Mouse (Mus musculus): ENCODE data around the gene Usp32. TPM values are rescaled to one million over a fixed set of nuclear protein-coding genes. Genes with fewer than 3 reads are reported as not detected.
A peak's percentile ranks its signal among the peaks of the same experiment; 100 is the strongest.

Usp32 gene
- polyA plus RNA-seq, 1 experiment from 2014 or later = 10.9 TPM

DNA sequence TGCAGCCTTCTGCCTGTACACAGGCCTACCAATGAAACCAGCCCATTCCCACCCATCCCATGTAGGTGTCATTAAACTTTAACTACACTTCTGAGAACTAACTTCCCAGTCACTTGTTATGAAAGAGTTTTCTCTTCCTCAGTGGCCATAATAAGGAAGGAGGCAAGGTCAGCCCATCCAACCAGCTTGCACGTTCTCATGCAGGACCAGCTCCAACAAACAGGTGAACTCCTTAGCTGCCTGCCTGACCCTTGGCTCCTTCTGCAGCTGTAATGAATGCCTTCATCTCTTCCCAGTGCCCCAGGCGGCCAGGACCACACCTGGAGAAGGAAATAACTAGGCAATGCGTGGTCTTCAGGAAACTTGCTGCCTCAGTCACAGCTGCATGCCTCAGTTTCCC is 194.1 kb downstream of the Usp32 start:
- H3K9ac ChIP-seq (ENCODE audit: low read depth, low read length) = no peak overlapping the region
- 40% methylated on average over 3 of the region's 3 CpGs for WGBS
- no peak for ATAC-seq (replicated peaks; ENCODE audit: low FRiP score)

DNA sequence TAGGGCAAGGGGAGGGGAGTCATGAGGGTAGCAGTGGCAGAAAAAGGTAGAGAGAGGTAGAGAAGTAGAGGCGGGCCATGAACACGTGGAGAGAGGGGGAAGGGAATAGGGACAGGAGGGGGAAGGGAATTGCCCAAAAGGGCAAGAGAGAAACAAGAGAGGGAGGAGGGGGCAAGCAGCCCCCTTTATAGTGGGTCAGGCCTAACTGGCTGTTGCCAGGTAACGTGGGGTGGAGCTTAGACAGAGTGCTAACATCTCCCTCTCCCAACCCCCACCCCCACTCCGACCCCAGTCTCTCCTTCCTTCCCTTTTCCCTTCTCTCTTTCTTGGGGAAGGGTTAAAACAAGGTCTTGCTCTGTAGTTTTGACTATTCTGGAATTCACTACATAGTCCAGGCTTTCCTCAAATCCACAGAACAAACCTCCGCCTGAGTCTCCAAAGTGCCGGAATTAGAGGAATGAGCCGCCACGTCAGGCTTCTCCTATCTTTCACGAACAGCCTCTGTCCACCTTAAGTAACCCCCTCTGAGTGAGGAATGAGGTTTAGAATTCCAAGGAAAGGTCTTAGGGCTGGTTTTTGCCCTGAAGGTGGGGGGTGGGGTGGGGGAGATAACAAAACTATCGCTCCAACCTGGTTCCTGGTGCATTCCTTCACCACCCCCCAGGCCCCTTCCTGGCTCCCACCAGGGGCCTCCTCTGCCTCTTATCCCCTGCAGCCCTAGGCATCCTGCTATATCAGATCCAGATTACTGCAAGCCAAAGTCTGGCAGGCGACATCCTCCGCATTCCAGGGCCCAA is 195.1 kb downstream of the Usp32 start:
- H3K9ac ChIP-seq (ENCODE audit: low read depth, low read length) = no peak overlapping the region
- no peaks in the 10 kb centered on the region for H3K9me3 ChIP-seq (ENCODE audit: control insufficient read depth, low read length)
- peaks cover 24% of the 10 kb centered on the region for H3K27me3 ChIP-seq (replicated peaks; ENCODE audit: control insufficient read depth, insufficient read depth, low read length)
- H3K4me2 ChIP-seq = peak overlapping the region; percentile 47
- DNase-seq (ENCODE audit: low spot score) (no peak), ATAC-seq (replicated peaks; ENCODE audit: low FRiP score) (peak; percentile 39; the same call in 1 of the 2 replicates)
- H3K4me3 ChIP-seq (ENCODE audit: low read depth, low read length) = 0 out of 2 replicates have a peak overlapping the region, but pooled peaks have one; percentile 1
- no peaks in the 10 kb centered on the region; the same call in 1 of the 2 replicates for H3K4me1 ChIP-seq (replicated peaks; ENCODE audit: control insufficient read depth, insufficient read depth, low read length)
- no peaks in the 10 kb centered on the region for H3K36me3 ChIP-seq (ENCODE audit: control insufficient read depth, insufficient read depth, low read length)
- peak overlapping the region; percentile 28; the same call in 1 of the 2 replicates for H3K27ac ChIP-seq (ENCODE audit: low read depth, low read length)
- WGBS = 5% methylated on average over 12 of the region's 12 CpGs

More for the DNA sequence above, 194.1 kb downstream of the Usp32 start:
- Histone ChIP-seq H3K4me2 (no peak overlapping the region), H3K27me3 (replicated peaks; ENCODE audit: control insufficient read depth, insufficient read depth, low read length) (peaks cover 24% of the 10 kb centered on the region), H3K36me3 (ENCODE audit: control insufficient read depth, insufficient read depth, low read length) (no peaks in the 10 kb centered on the region), H3K9me3 (ENCODE audit: control insufficient read depth, low read length) (no peaks in the 10 kb centered on the region), H3K4me1 (replicated peaks; ENCODE audit: control insufficient read depth, insufficient read depth, low read length) (no peaks in the 10 kb centered on the region; the same call in 1 of the 2 replicates), H3K4me3 (ENCODE audit: low read depth, low read length) (no peak overlapping the region), H3K27ac (ENCODE audit: low read depth, low read length) (no peak overlapping the region)
- no peak for DNase-seq (ENCODE audit: low spot score)

DNA sequence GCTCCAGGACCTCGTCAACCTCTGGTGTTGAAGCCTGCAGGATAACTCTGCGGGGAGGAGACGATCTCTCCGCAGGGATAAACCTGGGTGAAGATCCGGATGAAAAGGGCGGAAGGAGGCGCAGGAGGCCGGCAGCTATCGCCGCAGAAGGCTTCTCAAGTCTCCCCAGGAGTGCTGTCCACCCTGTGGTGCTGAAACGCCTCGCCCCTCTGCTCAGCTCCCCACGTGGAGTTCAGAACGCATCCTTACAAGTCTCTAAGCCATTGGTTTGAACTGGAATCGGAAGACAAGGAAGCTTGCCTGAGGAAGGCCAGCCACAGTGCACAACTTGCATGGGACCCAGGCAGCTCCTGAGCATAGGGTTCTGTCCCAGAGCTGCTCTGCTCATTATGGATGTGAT is 196.0 kb downstream of the Usp32 start:
- DNase-seq (ENCODE audit: low spot score) (peak; percentile 78), ATAC-seq (replicated peaks; ENCODE audit: low FRiP score) (no peak)
- Histone ChIP-seq H3K27me3 (replicated peaks; ENCODE audit: control insufficient read depth, insufficient read depth, low read length) (peaks cover 24% of the 10 kb centered on the region), H3K9ac (ENCODE audit: low read depth, low read length) (no peak overlapping the region), H3K4me1 (replicated peaks; ENCODE audit: control insufficient read depth, insufficient read depth, low read length) (no peaks in the 10 kb centered on the region; the same call in 1 of the 2 replicates), H3K4me2 (peak overlapping the region; percentile 47), H3K4me3 (ENCODE audit: low read depth, low read length) (peak overlapping the region; percentile 22), H3K36me3 (ENCODE audit: control insufficient read depth, insufficient read depth, low read length) (no peaks in the 10 kb centered on the region), H3K27ac (ENCODE audit: low read depth, low read length) (peak overlapping the region; percentile 28; the same call in 1 of the 2 replicates), H3K9me3 (ENCODE audit: control insufficient read depth, low read length) (no peaks in the 10 kb centered on the region)
- WGBS = under 1% methylated on average over 15 of the region's 15 CpGs

DNA sequence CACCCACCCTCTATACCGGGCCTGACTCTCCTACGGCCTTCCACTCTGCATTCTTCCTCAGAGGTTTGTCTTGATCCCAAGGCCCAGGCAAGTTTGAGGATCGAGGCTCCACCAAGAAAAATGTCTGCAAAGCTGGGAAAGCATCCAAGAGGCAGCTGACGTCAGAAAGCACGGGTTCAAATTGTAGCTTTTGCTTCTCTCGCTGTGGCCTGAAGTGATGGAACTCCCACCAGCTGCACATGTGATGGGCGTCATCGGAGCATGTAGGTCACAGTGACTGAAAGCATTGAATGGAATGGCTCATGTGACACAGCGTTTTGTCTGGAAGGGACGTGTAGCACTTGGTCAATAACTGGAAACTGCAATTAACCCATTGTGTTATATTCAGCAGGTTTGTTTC is 199.8 kb downstream of the Usp32 start:
- no peak for DNase-seq (ENCODE audit: low spot score)
- ATAC-seq (replicated peaks; ENCODE audit: low FRiP score) = no peak
- peaks cover 16% of the 10 kb centered on the region for H3K27me3 ChIP-seq (replicated peaks; ENCODE audit: control insufficient read depth, insufficient read depth, low read length)
- no peak overlapping the region for H3K4me3 ChIP-seq (ENCODE audit: low read depth, low read length)
- H3K9ac ChIP-seq (ENCODE audit: low read depth, low read length) = no peak overlapping the region
- no peaks in the 10 kb centered on the region for H3K4me1 ChIP-seq (replicated peaks; ENCODE audit: control insufficient read depth, insufficient read depth, low read length)
- no peak overlapping the region for H3K27ac ChIP-seq (ENCODE audit: low read depth, low read length)
- no peaks in the 10 kb centered on the region for H3K36me3 ChIP-seq (ENCODE audit: control insufficient read depth, insufficient read depth, low read length)
- WGBS = 74% methylated on average over 10 of the region's 10 CpGs
- H3K9me3 ChIP-seq (ENCODE audit: control insufficient read depth, low read length) = no peaks in the 10 kb centered on the region
- H3K4me2 ChIP-seq = no peak overlapping the region

DNA sequence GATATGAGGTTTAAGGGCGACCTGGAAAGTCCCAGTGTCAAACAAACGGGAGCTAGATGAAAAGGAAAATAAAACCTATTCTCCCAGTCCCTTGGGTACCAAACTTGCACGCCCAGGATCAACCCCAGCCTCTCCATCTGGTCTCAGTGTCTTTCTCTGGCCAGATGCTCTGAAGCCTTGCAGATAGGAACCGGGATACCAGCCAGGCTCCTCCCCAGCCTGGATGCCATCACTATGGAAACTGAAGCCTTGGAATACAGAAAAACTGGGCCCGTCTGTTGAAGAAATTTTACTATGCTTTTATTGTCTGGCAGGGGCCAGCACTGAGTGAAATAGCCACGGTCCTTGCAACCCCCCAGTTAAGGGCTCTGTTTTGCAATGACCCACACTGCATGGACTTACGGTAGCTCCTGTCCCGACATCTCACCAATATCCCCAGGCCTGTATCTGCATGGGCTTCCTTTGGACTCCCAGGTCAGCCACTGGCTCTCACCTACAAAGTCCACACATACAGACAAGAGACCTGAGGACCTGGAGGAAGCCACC is 200.4 kb downstream of the Usp32 start:
- H3K27me3 ChIP-seq (replicated peaks; ENCODE audit: control insufficient read depth, insufficient read depth, low read length) = peaks cover 11% of the 10 kb centered on the region
- no peak overlapping the region for H3K4me2 ChIP-seq
- no peaks in the 10 kb centered on the region for H3K9me3 ChIP-seq (ENCODE audit: control insufficient read depth, low read length)
- no peaks in the 10 kb centered on the region for H3K4me1 ChIP-seq (replicated peaks; ENCODE audit: control insufficient read depth, insufficient read depth, low read length)
- no peak for DNase-seq (ENCODE audit: low spot score)
- WGBS = 62% methylated on average over 8 of the region's 8 CpGs
- H3K9ac ChIP-seq (ENCODE audit: low read depth, low read length) = no peak overlapping the region
- no peak overlapping the region for H3K27ac ChIP-seq (ENCODE audit: low read depth, low read length)
- H3K36me3 ChIP-seq (ENCODE audit: control insufficient read depth, insufficient read depth, low read length) = no peaks in the 10 kb centered on the region
- ATAC-seq (replicated peaks; ENCODE audit: low FRiP score) = no peak
- no peak overlapping the region for H3K4me3 ChIP-seq (ENCODE audit: low read depth, low read length)

Other genes with a start within 250 kb of the Usp32 start
- 85.8 and 91.9 TPM in 2 replicates for gene Znhit3, start 223.8 kb downstream of the Usp32 start, polyA plus RNA-seq (2014; fragmentation: Nextera tagmentation; extraction: Ambion mirVana)
- 13.0 and 14.2 TPM in 2 replicates for gene Car4, start 182.4 kb downstream of the Usp32 start, polyA plus RNA-seq (2014; fragmentation: Nextera tagmentation; extraction: Ambion mirVana)
- 0.26 TPM in 1 of 2 replicates, not detected in the other for gene 1700125H20Rik, start 30.2 kb upstream of the Usp32 start, polyA plus RNA-seq (2014; fragmentation: Nextera tagmentation; extraction: Ambion mirVana)
- gene Appbp2, start 95.0 kb upstream of the Usp32 start, polyA plus RNA-seq (2014; fragmentation: Nextera tagmentation; extraction: Ambion mirVana) = 37.1 and 38.6 TPM in 2 replicates
- gene Ppm1d, start 171.1 kb upstream of the Usp32 start, polyA plus RNA-seq (2014; fragmentation: Nextera tagmentation; extraction: Ambion mirVana) = 19.6 and 19.9 TPM in 2 replicates
- gene Bcas3, start 213.0 kb upstream of the Usp32 start, polyA plus RNA-seq (2014; fragmentation: Nextera tagmentation; extraction: Ambion mirVana) = 24.8 and 25.8 TPM in 2 replicates